Comparison of ENCODE assay signal across 24 mouse cellular contexts in the genomic region with DNA sequence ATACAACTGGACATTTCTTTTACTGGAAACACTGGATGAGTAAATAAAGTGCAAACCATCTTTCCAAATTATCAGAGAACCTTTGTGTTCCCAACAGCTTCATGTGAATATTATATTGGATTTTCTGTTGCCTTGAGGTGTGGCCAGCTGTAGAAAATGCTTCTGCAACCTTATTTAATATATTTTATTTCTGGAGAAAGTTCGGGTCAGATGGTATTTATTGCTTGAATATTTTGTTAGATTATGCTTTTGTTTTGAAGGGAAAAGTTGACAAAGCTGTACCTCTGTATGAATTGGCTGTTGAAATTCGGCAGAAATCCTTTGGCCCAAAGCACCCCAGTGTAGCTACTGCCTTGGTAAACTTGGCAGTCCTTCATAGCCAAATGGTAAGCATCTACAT. TPM values are rescaled to one million over a fixed set of nuclear protein-coding genes. Genes with fewer than 3 reads are reported as not detected.
"Had no signal": no experiment of that assay in that cellular context is flagged by ENCODE, and none has a peak within 500 bp of the region (broad histone marks: within the 10 kb centered on the region; RNA-seq: fewer than 3 reads in every experiment).

A gene (plus strand): TSS at position 301 of the 400 bp plus-strand sequence.

- H3K36me3 ChIP-seq: stomach, embryonic 15.5 days had no signal

- H3K27me3 ChIP-seq: neural tube, embryonic 15.5 days; stomach, embryonic 15.5 days had no signal

- H3K9ac ChIP-seq: neural tube, embryonic 15.5 days; stomach, embryonic 15.5 days had no signal

- H3K9me3 ChIP-seq: neural tube, embryonic 15.5 days; stomach, embryonic 15.5 days had no signal

- DNase-seq: retina, postnatal 1 day; right cerebral cortex, adult 18-20 months; right cerebral cortex, postnatal 14 days; right cerebral cortex, postnatal 25 days; right cerebral cortex, postnatal 4 days; spleen, adult 18-20 months; thymus, adult 18-20 months; thymus, adult 2 months; thymus, postnatal 14 days; thymus, postnatal 25 days; thymus, postnatal 36 days; thymus, postnatal 4 days had no signal

- H3K4me3 ChIP-seq: neural tube, embryonic 15.5 days; stomach, embryonic 15.5 days had no signal

- H3K27ac ChIP-seq: neural tube, embryonic 15.5 days; stomach, embryonic 15.5 days; stomach, postnatal 0 days had no signal

- H3K4me2 ChIP-seq: neural tube, embryonic 15.5 days; stomach, embryonic 15.5 days had no signal

- H3K4me1 ChIP-seq: neural tube, embryonic 15.5 days; stomach, embryonic 15.5 days had no signal

RNA-seq across cellular contexts. Expression of the gene that starts here (rescaled TPM):
- total RNA-seq: neutrophil, adult 5-6 weeks had no signal
- polyA plus RNA-seq: neural tube, embryonic 14.5 days; neural tube, embryonic 15.5 days; small intestine, adult 2 months; spleen, adult 2 months; stomach, embryonic 14.5 days; stomach, embryonic 15.5 days; stomach, embryonic 16.5 days; stomach, postnatal 0 days; testis, adult 2 months; thymus, adult 2 months; thymus, postnatal 0 days; urinary bladder, adult 2 months had no signal
